Mouse (Mus musculus) heart, postnatal 10 days (tissue): ENCODE data around the gene Acaa1a. TPM values are rescaled to one million over a fixed set of nuclear protein-coding genes. Genes with fewer than 3 reads are reported as not detected.

ENCODE experiments used
- DNase-seq, 2 experiments: peaks; one replicate each; pipeline ENCODE4 v3.0.0; 2021
- intact Hi-C: fragments of 180-260 bp; cut with DNase I; formaldehyde crosslinking; loops from one replicate; pipeline ENCODE4 v1.15.1; 2025
- total RNA-seq, 2 experiments: library from RNA; stranded (reverse); gene quantifications; 2 replicates each; pipeline ENCODE4 v1.2.3; 2021

The Acaa1a gene
- total RNA-seq, 2 experiments from 2014 or later = 78.6 to 80.0 TPM

DNA sequence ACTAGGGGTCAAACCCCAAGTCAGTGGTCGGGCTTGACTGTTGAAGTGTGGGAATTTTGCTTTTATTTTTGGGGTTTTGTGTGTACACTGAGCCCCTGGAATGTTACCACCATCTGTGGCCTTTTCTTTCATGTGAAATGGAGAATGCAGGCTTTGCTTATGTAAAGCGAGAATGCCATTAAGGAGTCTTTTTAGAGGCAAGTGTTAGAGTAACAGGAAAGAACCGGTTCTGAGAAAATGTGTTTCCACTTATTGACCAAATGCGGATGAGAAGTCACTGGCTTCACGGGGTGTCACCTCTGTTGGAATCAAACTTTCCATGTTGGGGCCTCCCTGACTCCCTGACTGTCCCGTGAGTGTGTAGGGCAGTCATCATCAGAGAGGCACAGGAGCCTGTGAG lies 36.1 kb downstream of the Acaa1a start:
- intact Hi-C loops = no loop called here
- DNase-seq = no peak

DNA sequence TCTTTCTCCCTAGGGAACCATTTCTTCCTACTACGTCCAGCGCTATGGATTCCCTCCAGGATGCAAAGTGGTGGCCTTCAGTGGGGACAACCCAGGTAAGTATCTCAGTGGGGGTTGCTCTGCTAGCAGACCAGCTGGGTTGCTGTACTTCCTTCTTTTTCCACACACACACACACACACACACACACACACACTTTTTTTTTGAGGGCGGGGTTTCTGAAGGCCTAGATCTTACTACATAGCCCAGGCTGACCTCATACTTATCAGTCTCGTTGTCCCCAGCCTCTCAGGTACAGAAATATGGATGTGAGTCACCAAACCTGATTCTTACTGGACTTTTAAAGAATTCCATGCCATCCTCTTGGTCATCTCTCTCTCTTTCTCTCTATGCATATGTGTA lies 38.8 kb downstream of the Acaa1a start:
- intact Hi-C loops = no loop called here
- no peak for DNase-seq

GRCm38 (mm10) chr9:119382603-119383002 lies 43.1 kb downstream of the Acaa1a start:
- DNase-seq = no peak
- intact Hi-C loops = no loop called here

- DNase-seq = peak; percentile 26 to 46
- intact Hi-C loops = no loop called here
Measured at GRCm38 (mm10) chr9:119388956-119389355, 49.5 kb downstream of the Acaa1a start.

DNA sequence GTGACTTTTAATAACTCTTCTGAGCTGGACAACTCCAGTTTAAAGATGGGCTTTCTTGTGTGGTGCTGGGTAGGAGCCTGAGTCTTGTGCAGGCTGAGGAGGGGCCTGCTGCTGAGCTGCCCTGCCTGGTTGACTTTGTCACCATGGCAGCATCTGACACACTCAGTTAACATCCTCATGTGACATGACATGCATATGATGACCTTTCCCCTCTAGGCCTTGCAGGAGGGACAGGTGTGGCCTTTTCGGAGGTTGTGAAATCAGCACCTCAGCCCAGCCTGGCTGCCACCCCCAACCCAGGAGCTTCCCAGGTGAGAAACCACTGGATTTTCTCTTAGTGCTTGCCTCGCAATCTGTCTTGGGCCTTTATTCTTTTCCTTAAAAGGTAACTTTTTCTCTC lies 50.7 kb downstream of the Acaa1a start:
- no peak for DNase-seq
- intact Hi-C loops = no loop called here

GRCm38 (mm10) chr9:119394808-119395207 lies 55.3 kb downstream of the Acaa1a start:
- no peak for DNase-seq
- intact Hi-C loops = no loop called here

Other genes starting within 250 kb of the Acaa1a start
- gene Plcd1, start 246.2 kb upstream of the Acaa1a start, total RNA-seq = 10 to 100 TPM; 16.5 to 18.7 TPM
- gene Dlec1, start 237.2 kb upstream of the Acaa1a start, total RNA-seq = under 1 TPM in 1 of 2 experiments, not detected in 1; 0.07 TPM
- gene Acaa1b, start 182.6 kb upstream of the Acaa1a start, total RNA-seq = 1 to 10 TPM; 2.6 to 4.8 TPM
- gene Gm47289, start 180.5 kb upstream of the Acaa1a start, total RNA-seq = not detected
- not detected for gene Slc22a13, start 130.6 kb upstream of the Acaa1a start, total RNA-seq
- gene Oxsr1, start 17.2 kb upstream of the Acaa1a start, total RNA-seq = 10 to 100 TPM; 37.6 to 37.9 TPM
- gene Myd88, start 1.7 kb downstream of the Acaa1a start, total RNA-seq = 10 to 100 TPM; 16.1 to 20.8 TPM
- gene Xylb, start 17.7 kb downstream of the Acaa1a start, total RNA-seq = under 1 TPM; 0.52 to 0.57 TPM
- gene Slc22a14, start 25.9 kb downstream of the Acaa1a start, total RNA-seq = under 1 TPM in 1 of 2 experiments, not detected in 1; 0.32 TPM
- gene Acvr2b, start 62.4 kb downstream of the Acaa1a start, total RNA-seq = 1 to 10 TPM; 6.9 to 7.4 TPM
- gene Exog, start 105.3 kb downstream of the Acaa1a start, total RNA-seq = 1 to 10 TPM; 2.8 to 4.4 TPM
- gene Scn5a, start 239.3 kb downstream of the Acaa1a start, total RNA-seq = 100 to 1,000 TPM; 124 to 128 TPM